Mouse (Mus musculus) fat pad, adult 2 months (tissue): ENCODE measurements around the gene Olfr30.
"Not testable (repeated sequence)": the region's sequence is repeated elsewhere in the genome, so short reads cannot be mapped to it uniquely, and the experiment has no call there.

Source experiments
- DNase-seq: peaks from one replicate; pipeline ENCODE4 v3.0.0-alpha.2; 2011; ENCODE audit warnings: low read depth, low spot score; ENCODE audit errors: extremely low read depth

Olfr30 gene

GRCm38 (mm10) chr11:58462170-58462569, at the start of gene Olfr30:
Gene Olfr30 (minus strand): TSS chr11:58462270.
- no peak for DNase-seq

DNA sequence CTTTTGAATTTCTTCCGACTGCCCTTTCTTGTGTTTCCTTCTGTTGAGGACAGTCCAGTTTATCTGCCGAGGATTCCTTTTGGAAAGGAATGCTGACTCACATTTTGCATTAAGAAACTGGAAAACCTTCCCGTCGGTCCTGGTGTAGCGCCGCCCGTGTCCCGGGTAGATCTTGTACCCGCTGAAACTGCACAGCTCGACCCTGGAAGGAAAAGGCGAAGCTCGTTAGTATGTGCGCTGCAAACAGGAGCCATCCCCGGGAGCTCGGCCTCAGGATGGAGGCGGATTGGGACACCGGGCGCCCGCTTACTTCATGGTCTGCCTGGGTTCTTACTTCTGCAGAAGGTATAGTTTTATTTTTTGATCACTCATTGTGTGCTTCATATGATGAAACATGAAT, 47.0 kb upstream of the Olfr30 start:
- DNase-seq = not testable (repeated sequence)

- DNase-seq = not testable (repeated sequence)
Observed at GRCm38 (mm10) chr11:58502472-58502871, 40.4 kb upstream of the Olfr30 start, which contains the start of gene Olfr331. Gene Olfr331 (minus strand): TSS chr11:58502572.

- DNase-seq = no peak
Observed at GRCm38 (mm10) chr11:58499290-58499689, 37.2 kb upstream of the Olfr30 start.

DNA sequence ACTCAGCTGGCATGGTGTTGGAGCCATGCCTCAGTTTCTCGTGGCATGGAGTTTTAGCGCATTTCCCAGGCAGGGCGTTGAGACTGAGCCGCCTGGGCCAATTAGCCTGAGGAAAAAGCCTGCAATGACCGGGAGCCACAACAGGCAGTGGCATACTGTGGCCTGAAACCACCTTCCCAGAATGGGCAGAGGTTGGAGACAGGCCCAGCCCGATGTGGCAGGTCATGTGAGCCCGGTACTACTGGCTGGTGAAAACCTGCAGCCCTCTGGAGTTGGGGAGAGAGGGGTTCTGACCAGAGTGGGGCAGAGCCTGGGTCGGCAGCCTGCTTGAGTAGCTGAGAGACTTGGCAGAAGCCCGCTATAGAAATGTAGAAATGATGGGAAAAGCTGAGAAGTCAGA, 36.7 kb upstream of the Olfr30 start:
- DNase-seq = no peak

GRCm38 (mm10) chr11:58492455-58492854, 30.4 kb upstream of the Olfr30 start, which contains the start of gene Olfr332:
Gene Olfr332 (minus strand): TSS chr11:58492555.
- DNase-seq = no peak

- DNase-seq = no peak
Observed at GRCm38 (mm10) chr11:58453592-58453991, 8.5 kb downstream of the Olfr30 start.

GRCm38 (mm10) chr11:58452759-58453158, 9.3 kb downstream of the Olfr30 start, which contains the start of gene Lypd9:
Gene Lypd9 (minus strand): TSS chr11:58452923.
- no peak for DNase-seq

GRCm38 (mm10) chr11:58437866-58438265, 24.2 kb downstream of the Olfr30 start:
- DNase-seq = no peak

- no peak for DNase-seq
Observed at GRCm38 (mm10) chr11:58432259-58432658, 29.8 kb downstream of the Olfr30 start, which contains the start of gene Gm12253. Gene Gm12253 (plus strand): TSS chr11:58432559.

DNA sequence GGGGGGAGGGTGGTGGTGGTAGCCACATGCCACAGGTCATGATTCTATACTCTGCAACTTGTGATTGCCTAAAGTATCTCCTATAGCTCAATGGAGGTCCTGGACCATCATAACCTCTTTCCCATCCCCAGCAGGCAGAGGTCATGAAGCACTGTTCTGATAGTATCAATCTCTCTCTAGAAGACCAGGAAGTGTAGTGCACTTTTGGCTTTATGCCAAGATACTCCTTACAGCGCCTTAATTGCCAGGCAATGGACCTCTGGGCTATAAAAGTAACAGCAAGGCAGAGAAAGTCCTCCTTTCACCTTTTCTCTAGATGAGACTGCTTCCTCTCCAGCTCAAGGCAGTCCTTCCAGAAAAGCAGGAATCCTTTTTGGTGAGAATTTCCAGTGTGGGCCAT, 41.3 kb downstream of the Olfr30 start, which contains the start of gene 1810065E05Rik:
Gene 1810065E05Rik (plus strand): TSS at position 297 of the 400 bp plus-strand sequence.
- no peak for DNase-seq

- no peak for DNase-seq
Observed at GRCm38 (mm10) chr11:58418336-58418735, 43.7 kb downstream of the Olfr30 start.

DNA sequence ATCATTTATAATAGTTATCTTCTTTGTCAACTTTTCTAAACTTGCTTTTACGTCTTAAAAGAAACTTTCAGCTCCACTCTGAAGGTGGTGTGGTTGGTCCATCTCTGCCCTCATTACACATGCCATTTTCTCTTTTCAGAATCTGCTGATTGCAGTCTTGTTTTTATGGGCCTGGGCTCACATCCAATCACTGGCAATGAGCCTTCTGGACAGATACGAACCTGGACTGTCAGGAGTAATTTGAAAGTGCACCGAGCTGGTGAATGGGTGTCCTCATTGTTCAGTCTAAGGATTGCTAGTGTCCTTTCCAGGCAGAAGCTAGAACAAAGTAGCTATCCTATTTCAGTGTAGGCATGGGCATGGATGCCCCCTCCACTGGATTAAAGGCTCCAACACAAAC, 54.0 kb downstream of the Olfr30 start:
- DNase-seq = no peak
